ENCODE assay signal across 34 mouse cellular contexts in genomic region chr8:61651955-61652354, GRCm38 (mm10).
DNase-seq lines count a peak whose midpoint lies in the region; ATAC-seq and TF ChIP-seq lines count a peak whose summit lies in the region.
"Had no signal": no experiment of that assay in that cellular context is flagged by ENCODE, and none has a peak within 500 bp of the region (broad histone marks: within the 10 kb centered on the region; RNA-seq: fewer than 3 reads in every experiment).

No protein-coding gene starts in this region.

- peak; percentile 17 for DNase-seq in gastrocnemius, adult 18-20 months (ENCODE audit: low spot score)
- DNase-seq in gastrocnemius, adult 8-10 months (ENCODE audit: low spot score in 2 of 2), result no peak
- DNase-seq in liver, postnatal 0 days, result no peak
- no peak for DNase-seq in liver
- peak; percentile 63 for DNase-seq in lung, postnatal 0 days (ENCODE audit: low spot score)
- DNase-seq in left cerebral cortex, postnatal 25 days (ENCODE audit: low spot score in 2 of 2), result no peak
- DNase-seq: adrenal gland, postnatal 14 days; cerebellum, adult 11 months; cerebellum, adult 9-10 months; cerebellum, postnatal 36 days; embryo, embryonic 11 days; gastrocnemius, postnatal 10 days; kidney, adult 18-20 months; kidney, postnatal 25 days; liver, embryonic 13.5 days; right cerebral cortex, postnatal 25 days; spleen, adult 18-20 months; thymus, adult 18-20 months; thymus, postnatal 36 days had no signal

- no peaks in the 10 kb centered on the region for H3K9me3 ChIP-seq in liver, postnatal 0 days (ENCODE audit: low read length)
- H3K9me3 ChIP-seq in lung, postnatal 0 days (ENCODE audit: low read length), result no peaks in the 10 kb centered on the region
- H3K9me3 ChIP-seq: embryonic facial prominence, embryonic 12.5 days; forebrain, embryonic 10.5 days; G1E; heart, embryonic 15.5 days; hindbrain, embryonic 10.5 days; hindbrain, embryonic 15.5 days; kidney, embryonic 15.5 days; limb, embryonic 12.5 days; liver, embryonic 13.5 days; midbrain, embryonic 13.5 days; neural tube, embryonic 15.5 days had no signal

- no peak overlapping the region for H3K4me2 ChIP-seq in liver, postnatal 0 days (ENCODE audit: low read depth, low read length)
- H3K4me2 ChIP-seq in lung, postnatal 0 days (replicated peaks; ENCODE audit: low read depth, low read length), result no peak overlapping the region
- H3K4me2 ChIP-seq: embryonic facial prominence, embryonic 12.5 days; heart, embryonic 15.5 days; hindbrain, embryonic 15.5 days; kidney, embryonic 15.5 days; limb, embryonic 12.5 days; liver, embryonic 13.5 days; midbrain, embryonic 13.5 days; neural tube, embryonic 15.5 days had no signal

- no peaks in the 10 kb centered on the region; the same call in 1 of the 2 replicates for H3K4me1 ChIP-seq in liver, postnatal 0 days (ENCODE audit: insufficient read depth)
- no peaks in the 10 kb centered on the region; the same call in 1 of the 2 replicates for H3K4me1 ChIP-seq in lung, postnatal 0 days (ENCODE audit: insufficient read depth, low read depth, low read length)
- H3K4me1 ChIP-seq in small intestine, adult 2 months (ENCODE audit: control insufficient read depth, insufficient read depth, insufficient read length, low read length), result peaks cover 2% of the 10 kb centered on the region; the same call in 1 of the 2 replicates
- H3K4me1 ChIP-seq: embryonic facial prominence, embryonic 12.5 days; forebrain, embryonic 10.5 days; hindbrain, embryonic 15.5 days; kidney, embryonic 15.5 days; limb, embryonic 12.5 days; liver, embryonic 13.5 days; midbrain, embryonic 13.5 days; neural tube, embryonic 15.5 days had no signal

- no peak for TF ChIP-seq EP300 in liver, postnatal 0 days (IDR thresholded peaks at IDR 0.05; ENCODE audit: low read depth)
- peak; percentile 93 for TF ChIP-seq EP300 in lung, postnatal 0 days (IDR thresholded peaks at IDR 0.05)

- TF ChIP-seq CTCF in liver, postnatal 0 days (IDR thresholded peaks at IDR 0.05; ENCODE audit: low read depth), result no peak
- TF ChIP-seq CTCF in lung, postnatal 0 days (IDR thresholded peaks at IDR 0.05), result no peak
- TF ChIP-seq CTCF in small intestine, adult 2 months (IDR thresholded peaks at IDR 0.05; ENCODE audit: extremely low read depth, insufficient read length, insufficient replicate concordance, low read depth, low read length), result no peak

- no peaks in the 10 kb centered on the region for H3K27me3 ChIP-seq in liver, postnatal 0 days (ENCODE audit: insufficient read depth, low read length)
- no peaks in the 10 kb centered on the region for H3K27me3 ChIP-seq in lung, postnatal 0 days (replicated peaks; ENCODE audit: insufficient read depth, low read length)
- H3K27me3 ChIP-seq in small intestine, adult 2 months (ENCODE audit: control insufficient read depth, insufficient read depth, low read length), result no peaks in the 10 kb centered on the region
- H3K27me3 ChIP-seq: embryonic facial prominence, embryonic 12.5 days; heart, embryonic 15.5 days; hindbrain, embryonic 15.5 days; kidney, embryonic 15.5 days; limb, embryonic 12.5 days; liver, embryonic 13.5 days; midbrain, embryonic 13.5 days; neural tube, embryonic 15.5 days; Patski had no signal

- H3K9ac ChIP-seq in liver, postnatal 0 days (replicated peaks), result no peak overlapping the region
- H3K9ac ChIP-seq in lung, postnatal 0 days (replicated peaks; ENCODE audit: low read depth), result no peak overlapping the region
- H3K9ac ChIP-seq: embryonic facial prominence, embryonic 12.5 days; heart, embryonic 15.5 days; hindbrain, embryonic 15.5 days; kidney, embryonic 15.5 days; limb, embryonic 12.5 days; liver, embryonic 13.5 days; midbrain, embryonic 13.5 days; neural tube, embryonic 15.5 days had no signal

- no peak overlapping the region for H3K27ac ChIP-seq in liver, postnatal 0 days (ENCODE audit: low read depth)
- no peak overlapping the region for H3K27ac ChIP-seq in lung, postnatal 0 days (ENCODE audit: low read length)
- H3K27ac ChIP-seq in small intestine, adult 2 months (ENCODE audit: insufficient read depth, low read depth, low read length), result 0 out of 2 replicates have a peak overlapping the region, but pooled peaks have one; percentile 26
- H3K27ac ChIP-seq: embryonic facial prominence, embryonic 12.5 days; forebrain, embryonic 10.5 days; heart, embryonic 15.5 days; hindbrain, embryonic 10.5 days; hindbrain, embryonic 15.5 days; kidney, embryonic 15.5 days; limb, embryonic 12.5 days; liver, embryonic 13.5 days; macrophage; midbrain, embryonic 13.5 days; neural tube, embryonic 15.5 days had no signal

- 61% methylated on average over 6 of the region's 6 CpGs for WGBS in liver, postnatal 0 days (ENCODE audit: insufficient replicate concordance)
- 26% methylated on average over 6 of the region's 6 CpGs for WGBS in lung, postnatal 0 days
- WGBS in small intestine, adult 2 months, result 25% methylated on average over 6 of the region's 6 CpGs

- no peak for TF ChIP-seq POLR2A in small intestine, adult 2 months (IDR thresholded peaks at IDR 0.05; ENCODE audit: low read depth, low read length)

- ATAC-seq in liver, postnatal 0 days, result peak; percentile 51
- peak; percentile 77 for ATAC-seq in lung, postnatal 0 days
- ATAC-seq in erythroblast, adult 5-6 weeks (replicated peaks; ENCODE audit: low FRiP score, poor library complexity, severe bottlenecking), result no peak
- ATAC-seq: forebrain, embryonic 16.5 days; midbrain, embryonic 13.5 days; Patski had no signal

- H3K36me3 ChIP-seq in liver, postnatal 0 days (replicated peaks; ENCODE audit: insufficient read depth, low read length), result no peaks in the 10 kb centered on the region
- H3K36me3 ChIP-seq in lung, postnatal 0 days (ENCODE audit: insufficient read depth, low read length), result no peaks in the 10 kb centered on the region
- no peaks in the 10 kb centered on the region for H3K36me3 ChIP-seq in small intestine, adult 2 months (ENCODE audit: control insufficient read depth, insufficient read depth, low read length)
- H3K36me3 ChIP-seq: embryonic facial prominence, embryonic 12.5 days; forebrain, embryonic 10.5 days; G1E; heart, embryonic 15.5 days; hindbrain, embryonic 10.5 days; hindbrain, embryonic 15.5 days; kidney, embryonic 15.5 days; limb, embryonic 12.5 days; liver, embryonic 13.5 days; midbrain, embryonic 13.5 days; neural tube, embryonic 15.5 days had no signal

- intact Hi-C loops in left cerebral cortex, postnatal 25 days (cut with DNase I), result no loop called here

- H3K4me3 ChIP-seq in liver, postnatal 0 days (ENCODE audit: low read depth, low read length), result no peak overlapping the region
- no peak overlapping the region for H3K4me3 ChIP-seq in lung, postnatal 0 days (ENCODE audit: low read depth, low read length)
- H3K4me3 ChIP-seq in small intestine, adult 2 months (ENCODE audit: low read depth, low read length), result no peak overlapping the region
- H3K4me3 ChIP-seq: embryonic facial prominence, embryonic 12.5 days; forebrain, embryonic 10.5 days; heart, embryonic 15.5 days; hindbrain, embryonic 10.5 days; hindbrain, embryonic 15.5 days; kidney, embryonic 15.5 days; limb, embryonic 12.5 days; liver, embryonic 13.5 days; midbrain, embryonic 13.5 days; neural tube, embryonic 15.5 days had no signal

Comparison
In these comparisons a context has a peak if more than half of its experiments do, and no peak if none do; other contexts are left out.
1. DNase-seq: peak in gastrocnemius, adult 18-20 months (single experiment) and lung, postnatal 0 days (single experiment); none in gastrocnemius, adult 8-10 months (0 of 2), liver, postnatal 0 days (single experiment), liver (single experiment) and left cerebral cortex, postnatal 25 days (0 of 2).